Mouse (Mus musculus) hematopoietic stem cell, adult 5-6 weeks (primary cell): ENCODE data around the gene Timd2. TPM values are rescaled to one million over a fixed set of nuclear protein-coding genes. Genes with fewer than 3 reads are reported as not detected.
"Not testable (repeated sequence)": the region's sequence is repeated elsewhere in the genome, so short reads cannot be mapped to it uniquely, and the experiment has no call there.

ENCODE experiments used
- ATAC-seq, 2 experiments: fragments of 125-278 bp in 1 of 2; replicated peaks in 1 of 2; 2 replicates each; pipeline ENCODE4 v1.8.0; 2016 to 2017; ENCODE audit warnings: inconsistent platforms in 2 of 2, mild to moderate bottlenecking in 2 of 2, moderate number of reproducible peaks in 2 of 2, low read depth in 1 of 2, moderate TSS enrichment in 1 of 2; ENCODE audit not compliant: low FRiP score in 2 of 2, poor library complexity in 2 of 2, severe bottlenecking in 2 of 2, insufficient read depth in 1 of 2, low TSS enrichment in 1 of 2
- total RNA-seq: library from RNA; stranded (forward); fragments of 172-1452, 232-1000 nt; gene quantifications from 2 replicates; pipeline ENCODE4 v1.2.3, GENCODE M21; 2017

The Timd2 gene
- total RNA-seq, 1 experiment from 2014 or later, result not detected

DNA sequence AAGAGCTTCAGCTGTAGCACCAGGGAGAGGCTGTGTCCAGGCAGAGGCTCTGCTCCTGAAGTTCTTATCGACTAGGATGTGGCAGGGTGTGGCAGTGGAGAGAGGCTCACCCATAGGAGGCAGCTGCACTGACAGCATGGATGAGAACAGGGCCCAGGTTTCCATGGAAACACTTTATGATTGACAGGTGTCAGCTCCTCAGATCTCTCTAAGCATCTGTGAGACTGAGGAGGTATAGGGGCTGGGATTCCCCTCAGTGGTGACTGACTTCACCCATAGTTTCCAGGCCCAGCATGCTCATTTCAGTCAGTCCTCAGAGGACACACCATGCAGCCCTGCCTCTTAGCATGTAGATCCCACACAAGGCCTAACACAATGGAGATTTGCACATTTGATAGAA lies 24.0 kb downstream of the Timd2 start:
- no peak for ATAC-seq

DNA sequence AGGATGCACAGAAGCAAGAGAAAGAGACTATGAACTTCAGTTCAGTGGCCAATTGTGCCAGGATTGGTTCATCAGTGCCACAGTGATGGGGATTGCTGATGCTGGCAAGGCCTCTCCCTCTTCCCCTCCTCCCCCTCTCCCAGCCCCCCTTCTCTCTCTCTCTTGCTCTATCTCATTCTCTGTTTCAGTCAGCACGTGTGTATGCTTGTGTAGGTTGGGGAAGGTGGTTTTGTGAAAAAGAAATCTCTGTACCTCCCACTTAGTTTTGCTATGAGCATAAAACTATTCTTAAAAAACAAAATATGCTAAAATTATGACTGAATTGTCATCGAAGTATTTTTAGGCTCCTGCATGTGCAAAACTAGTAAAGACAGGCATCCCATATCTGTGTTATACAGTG lies 38.9 kb downstream of the Timd2 start:
- ATAC-seq, result no peak

GRCm38 (mm10) chr11:46667105-46667504 lies 39.8 kb downstream of the Timd2 start:
- no peak for ATAC-seq

DNA sequence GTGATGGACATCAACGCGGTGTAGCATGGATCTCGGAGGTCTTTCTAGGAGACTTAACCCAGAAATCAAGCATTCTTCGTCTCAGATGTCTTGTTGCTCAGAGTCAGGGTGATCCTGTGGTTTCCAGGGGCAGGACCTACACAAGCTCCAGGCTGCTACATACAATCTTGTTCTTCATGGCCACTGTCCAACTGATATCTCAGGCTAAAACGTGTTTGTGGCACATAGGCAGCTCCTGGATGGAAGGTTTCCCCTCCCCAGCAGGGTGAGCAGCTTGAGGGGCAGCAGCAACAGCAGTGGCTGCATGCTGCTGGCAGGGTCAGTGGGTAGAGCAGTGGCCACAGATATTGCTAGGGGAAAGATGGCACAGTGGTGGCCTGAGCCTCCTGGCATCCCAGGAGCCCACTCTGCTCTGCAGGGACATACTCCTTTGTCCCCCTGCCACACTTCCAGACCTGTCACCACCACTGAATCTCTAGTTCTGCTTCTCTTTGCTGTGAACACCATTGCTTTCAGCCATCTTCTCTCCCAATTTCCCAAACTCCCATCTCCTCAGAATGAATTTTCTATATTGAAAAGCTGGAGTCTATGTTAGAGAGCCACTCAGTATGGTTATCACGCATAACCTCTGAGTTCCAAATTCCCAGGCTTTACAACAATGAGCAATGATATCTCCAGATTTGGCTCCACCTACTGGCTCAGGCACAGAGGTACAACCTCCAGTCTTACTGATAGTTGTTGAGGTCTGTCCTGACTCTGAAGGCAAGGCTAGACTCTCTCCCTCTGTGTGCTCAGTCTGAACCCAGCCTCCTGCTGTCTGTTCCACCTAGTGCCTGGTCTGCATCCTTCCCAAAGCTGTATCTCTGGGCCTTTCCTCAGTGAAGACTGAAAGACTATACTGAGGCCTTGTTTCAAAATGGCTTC lies 41.0 kb downstream of the Timd2 start:
- ATAC-seq, result peak; percentile 65 to 81

DNA sequence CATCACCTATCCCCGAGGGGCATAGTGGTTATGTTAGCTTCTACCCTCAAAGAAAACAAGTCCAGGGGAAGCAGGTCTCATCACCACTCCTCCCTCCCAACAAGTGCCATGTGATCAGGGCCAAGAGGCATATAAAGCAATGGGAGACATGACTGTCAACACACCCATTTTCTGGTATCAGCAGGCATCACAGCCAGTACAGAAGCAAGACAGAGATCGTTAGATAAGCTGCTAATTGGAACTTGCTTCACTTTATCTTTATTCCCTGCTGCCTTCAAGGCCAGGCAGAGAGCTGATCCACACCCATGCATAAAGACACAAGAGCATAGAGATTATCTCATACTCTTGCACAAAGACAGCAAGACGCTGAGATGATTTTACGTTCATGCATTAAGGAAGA lies 43.6 kb downstream of the Timd2 start:
- no peak for ATAC-seq

DNA sequence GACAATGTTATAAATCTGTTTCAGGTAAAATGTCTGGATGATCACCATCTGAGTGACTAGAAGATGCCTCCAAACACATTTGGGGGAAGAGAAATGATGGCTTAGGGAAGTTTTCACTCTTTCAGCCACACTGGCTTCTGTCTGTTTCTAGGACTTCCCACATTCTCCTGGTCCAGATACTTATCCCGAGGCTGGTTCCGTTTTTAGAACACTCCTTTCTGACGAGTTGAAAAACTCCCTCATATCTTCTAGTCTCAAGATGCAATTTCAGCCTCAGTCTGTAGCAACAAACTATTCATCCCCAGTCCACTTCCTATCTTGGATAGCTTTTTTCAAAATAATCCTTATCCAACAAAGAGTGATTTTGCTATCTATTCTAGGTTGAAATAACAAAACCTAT lies 54.4 kb downstream of the Timd2 start:
- no peak for ATAC-seq

DNA sequence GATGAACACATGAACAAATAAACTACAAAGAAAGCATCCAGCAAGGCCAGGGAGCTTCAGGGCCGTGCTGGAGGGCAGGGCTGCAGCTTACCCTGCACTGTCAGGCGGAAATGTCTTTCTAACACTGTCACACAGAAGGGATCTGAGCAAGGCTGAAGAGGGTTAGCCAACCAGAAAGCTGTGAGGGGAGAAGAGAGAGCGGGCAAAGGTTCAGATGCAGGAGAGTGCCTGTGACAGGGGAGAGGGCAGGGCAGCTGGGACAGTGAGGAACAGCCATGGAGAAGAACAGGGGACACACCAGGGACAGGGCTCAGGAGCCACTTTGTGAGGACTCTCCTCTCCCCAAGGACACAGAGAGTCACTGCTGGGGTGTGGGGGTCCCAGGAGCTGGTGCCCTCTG lies 57.2 kb downstream of the Timd2 start:
- ATAC-seq, result not testable (repeated sequence)

- no peak for ATAC-seq
Observed at GRCm38 (mm10) chr11:46644824-46645223, 62.0 kb downstream of the Timd2 start.

GRCm38 (mm10) chr11:46636568-46636967 lies 70.3 kb downstream of the Timd2 start:
- ATAC-seq, result no peak

DNA sequence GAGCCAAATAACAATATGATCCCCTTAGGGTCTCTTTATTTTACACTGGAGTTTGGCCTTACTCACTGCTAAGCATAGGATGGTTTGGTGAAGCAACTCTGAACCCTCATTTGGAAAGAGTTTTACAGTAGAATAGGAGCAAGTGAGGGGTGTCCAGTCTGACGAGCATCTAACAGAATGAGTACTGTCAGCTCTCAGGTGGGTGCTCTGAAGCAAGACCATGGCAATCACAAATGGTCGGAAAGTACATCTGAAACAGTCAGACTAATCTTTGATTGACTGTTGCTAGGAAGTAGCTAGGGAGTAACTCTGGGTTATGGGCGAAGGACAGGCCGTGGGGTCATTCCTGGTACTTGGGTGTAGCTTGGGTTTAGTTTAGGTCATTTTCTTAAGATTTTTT lies 71.3 kb downstream of the Timd2 start:
- ATAC-seq, result not testable (repeated sequence)

DNA sequence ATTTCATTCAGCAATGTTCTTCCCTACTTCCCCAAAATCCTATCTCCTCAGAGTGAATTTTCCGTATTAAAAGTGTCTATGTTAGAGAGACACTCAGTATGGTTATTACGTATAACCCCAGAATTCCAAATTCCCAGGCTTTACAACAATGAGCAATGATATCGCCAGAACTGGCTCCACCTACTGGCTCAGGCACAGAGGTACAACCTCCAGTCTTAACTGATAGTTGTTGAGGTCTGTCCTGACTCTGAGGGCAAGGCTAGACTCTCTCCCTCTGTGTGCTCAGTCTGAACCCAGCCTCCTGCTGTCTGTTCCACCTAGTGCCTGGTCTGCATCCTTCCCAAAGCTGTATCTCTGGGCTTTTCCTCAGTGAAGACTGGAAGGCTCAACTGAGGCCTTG lies 75.2 kb downstream of the Timd2 start:
- peak; percentile 87 to 89 for ATAC-seq

DNA sequence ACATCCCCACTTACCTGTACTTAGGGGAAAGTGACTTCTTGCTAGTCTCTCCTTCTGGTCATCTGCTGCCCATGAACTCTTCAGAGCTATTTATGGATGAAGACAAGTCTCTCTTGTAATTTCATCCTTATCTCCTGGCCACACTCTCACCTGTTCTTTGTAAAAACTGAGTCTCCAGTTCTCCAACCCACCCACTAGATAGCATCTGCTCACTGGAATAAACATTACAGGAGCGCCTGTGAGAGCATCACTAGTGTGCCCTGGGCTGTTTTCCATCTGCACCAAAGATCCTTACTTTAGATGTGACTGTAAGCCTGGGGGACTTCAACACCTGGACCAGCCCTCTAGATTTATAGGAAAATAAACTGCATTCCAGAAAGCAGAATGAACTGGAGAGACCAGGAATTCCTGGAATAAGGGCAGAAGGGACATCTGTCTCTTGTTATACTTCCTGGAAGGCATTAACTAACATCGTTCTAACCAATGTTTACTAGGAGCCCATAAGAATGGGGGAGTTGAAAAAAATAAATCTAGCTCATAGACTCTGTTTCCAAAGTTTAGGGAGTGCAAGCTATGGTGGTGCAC lies 77.6 kb downstream of the Timd2 start, which contains the start of gene Dppa1:
TSS of gene Dppa1 (minus strand) at position 51 of the 585 bp plus-strand sequence.
- no peak for ATAC-seq

DNA sequence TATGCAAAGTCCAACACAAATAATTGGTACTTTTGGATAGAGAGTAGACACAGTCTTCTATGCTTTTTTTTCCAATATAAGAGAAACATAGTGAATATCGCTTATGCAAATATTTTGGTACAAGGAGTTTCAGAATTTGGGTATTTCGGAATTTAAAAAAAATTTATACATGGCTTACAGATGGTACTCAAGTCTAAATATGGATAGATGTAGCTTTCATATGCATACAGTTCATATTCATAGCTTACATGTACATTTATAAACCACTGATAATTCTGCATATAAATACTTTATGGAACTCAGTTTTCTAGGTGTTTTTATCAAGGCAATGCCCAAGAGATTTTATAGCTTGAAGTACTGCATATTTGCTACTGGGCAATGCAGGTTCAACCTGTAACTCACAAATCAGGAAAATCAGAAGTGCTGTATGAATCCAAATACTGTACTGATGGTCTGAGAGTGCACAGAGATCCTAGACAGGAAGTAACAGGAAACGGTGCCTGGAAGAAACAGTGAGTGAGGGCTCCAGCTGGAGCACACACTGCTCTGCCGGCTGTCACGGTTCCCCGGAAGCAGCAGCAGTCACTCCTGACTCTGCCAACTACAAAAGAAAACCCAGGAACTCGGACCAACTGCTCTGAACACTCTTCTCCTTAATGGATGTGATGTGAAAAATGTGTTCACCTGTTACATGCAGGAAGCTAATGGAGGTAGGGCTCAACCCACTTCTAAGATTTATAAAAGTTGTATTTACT lies 86.3 kb downstream of the Timd2 start:
- ATAC-seq, result no peak

DNA sequence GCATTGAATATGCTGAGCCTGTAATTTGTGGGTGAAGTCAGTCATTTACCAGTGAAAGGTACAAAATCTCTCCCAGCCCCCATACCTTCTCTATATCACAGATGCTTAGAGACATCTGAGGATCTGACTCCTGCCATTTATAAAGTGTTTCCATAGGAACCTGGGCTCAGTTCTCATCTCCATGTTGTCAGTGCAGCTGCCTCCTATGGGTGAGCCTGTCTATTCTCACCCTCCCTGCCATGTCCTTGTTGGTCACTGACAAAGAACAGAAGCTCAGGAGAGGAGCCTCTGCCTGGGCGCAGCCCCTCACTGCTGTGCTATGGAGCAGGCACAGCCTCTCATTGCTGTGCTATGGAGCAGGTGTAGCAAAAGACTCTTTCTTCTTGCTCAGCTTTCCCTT lies 86.9 kb downstream of the Timd2 start:
- ATAC-seq, result no peak

Other genes with a start within 250 kb of the Timd2 start
- not detected in 2 replicates for gene Gm12169, start 182.8 kb downstream of the Timd2 start, total RNA-seq
- gene BC053393, start 135.5 kb downstream of the Timd2 start, total RNA-seq, result not detected in 2 replicates
- gene Dppa1, start 77.8 kb downstream of the Timd2 start, total RNA-seq, result not detected in 2 replicates
- not detected in 2 replicates for gene Havcr1, start 28.0 kb upstream of the Timd2 start, total RNA-seq
- not detected in 2 replicates for gene Timd4, start 103.7 kb upstream of the Timd2 start, total RNA-seq